Mouse (Mus musculus) kidney, postnatal 10 days (tissue): ENCODE results near the gene Tnmd.
A peak's percentile ranks its signal among the peaks of the same experiment; 100 is the strongest.

Source experiments
- DNase-seq: peaks from one replicate; pipeline ENCODE4 v3.0.0; 2021; ENCODE audit warnings: mixed read lengths

Gene Tnmd

GRCm38 (mm10) chrX:133850680-133851079, at the start of gene Tnmd:
TSS of gene Tnmd (plus strand) at chrX:133850980.
- DNase-seq = no peak

GRCm38 (mm10) chrX:133853637-133854036, 2.9 kb downstream of the Tnmd start:
- no peak for DNase-seq

- DNase-seq = no peak
Observed at GRCm38 (mm10) chrX:133869743-133870142, 19.0 kb downstream of the Tnmd start.

GRCm38 (mm10) chrX:133887308-133887707, 36.5 kb downstream of the Tnmd start:
- no peak for DNase-seq

- DNase-seq = no peak
Observed at GRCm38 (mm10) chrX:133888111-133888510, 37.3 kb downstream of the Tnmd start.

GRCm38 (mm10) chrX:133898014-133898542, 47.3 kb downstream of the Tnmd start, which contains the start of gene Tspan6:
TSS of gene Tspan6 (minus strand) at chrX:133898429.
- peak; percentile 91 for DNase-seq

- DNase-seq = peak; percentile 14
Observed at GRCm38 (mm10) chrX:133908261-133908660, 57.5 kb downstream of the Tnmd start, which contains the start of gene Srpx2. TSS of gene Srpx2 (plus strand) at chrX:133908426.

GRCm38 (mm10) chrX:133911397-133912103, 60.8 kb downstream of the Tnmd start:
- peak; percentile 62 for DNase-seq

- no peak for DNase-seq
Observed at GRCm38 (mm10) chrX:133913006-133913405, 62.2 kb downstream of the Tnmd start.

GRCm38 (mm10) chrX:133914219-133914618, 63.4 kb downstream of the Tnmd start:
- peak; percentile 11 for DNase-seq
